Mouse (Mus musculus) midbrain, embryonic 14.5 days (tissue): ENCODE measurements at regions not wholly inside any gene's neighbourhood (a gene's known extent, or its start where the extent isn't known, plus 50 kb on each side); places are given as distances from the start of the nearest gene placed in this dataset.

Experiments used
- ATAC-seq: fragments of 200-750 bp; cut with Nextera tagmentation; 2 replicates; pipeline ENCODE4 v1.8.0; 2017; ENCODE audit warnings: moderate number of reproducible peaks, moderate library complexity; ENCODE audit not compliant: low FRiP score, low TSS enrichment
- DNase-seq: peaks from one replicate; pipeline ENCODE4 v3.0.0-alpha.2; 2015
- H3K27ac ChIP-seq: fragments of 300-500 bp; sonication (generic); replicated peaks from 2 replicates; pipeline ENCODE4 v1.5.1; 2014; ENCODE audit warnings: mild to moderate bottlenecking, low read depth, low read length, moderate library complexity
- H3K27me3 ChIP-seq: fragments of 300-500 bp; sonication (generic); 2 replicates; pipeline ENCODE4 v1.6.1; 2014; ENCODE audit warnings: low read length, control low read depth, mixed read lengths; ENCODE audit not compliant: control insufficient read depth, insufficient read depth
- H3K36me3 ChIP-seq: fragments of 300-500 bp; sonication (generic); 2 replicates; pipeline ENCODE4 v1.6.1; 2014; ENCODE audit warnings: low read length, control low read depth; ENCODE audit not compliant: control insufficient read depth, insufficient read depth
- H3K4me1 ChIP-seq: fragments of 300-500 bp; sonication (generic); 2 replicates; pipeline ENCODE4 v1.6.1; 2014; ENCODE audit warnings: mild to moderate bottlenecking, antibody characterized with exemption, low read length, control low read depth; ENCODE audit not compliant: control insufficient read depth, insufficient read depth
- H3K4me2 ChIP-seq: fragments of 300-500 bp; sonication (generic); 2 replicates; pipeline ENCODE4 v1.6.1; 2014; ENCODE audit warnings: mild to moderate bottlenecking, low read length, moderate library complexity
- H3K4me3 ChIP-seq: fragments of 300-500 bp; sonication (generic); replicated peaks from 2 replicates; pipeline ENCODE4 v1.5.1; 2014; ENCODE audit warnings: low read depth, low read length
- H3K9ac ChIP-seq: fragments of 300-500 bp; sonication (generic); replicated peaks from 2 replicates; pipeline ENCODE4 v1.6.1; 2014; ENCODE audit warnings: mild to moderate bottlenecking, low read length, moderate library complexity
- H3K9me3 ChIP-seq: fragments of 300-500 bp; sonication (generic); 2 replicates; pipeline ENCODE4 v1.6.1; 2016; ENCODE audit warnings: low read length, control low read depth, mixed read lengths; ENCODE audit not compliant: control insufficient read depth
- WGBS: fragments of 180-500 bp; shearing (Covaris S2); extraction: QIAGEN DNeasy Blood & Tissue Kit; methylation state at CpG from one replicate; pipeline ENCODE4 v1.1.7; 2014; 5-methylcytosine and 5-hydroxymethylcytosine counted together

DNA sequence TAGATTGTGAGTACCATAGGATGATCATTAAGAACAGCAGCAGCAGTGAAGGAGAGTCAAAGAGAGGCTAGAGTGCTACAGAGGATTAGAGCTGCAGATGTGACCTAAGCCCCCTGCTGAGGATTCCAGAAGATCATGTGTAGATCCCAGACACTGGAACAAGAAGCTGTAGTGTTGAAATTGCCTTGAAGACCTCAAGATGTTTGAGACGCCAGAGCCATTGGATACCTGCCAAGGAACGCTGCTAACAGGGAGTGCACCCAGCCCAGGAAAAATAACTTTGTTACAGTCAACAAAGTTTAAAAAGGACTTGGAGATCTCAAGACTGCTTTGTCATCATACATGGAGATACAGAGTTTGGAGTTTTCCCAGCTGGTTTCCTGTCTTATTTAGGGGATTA, 955.0 kb upstream of the Pcdh10 start:
- no peak overlapping the region for H3K4me2 ChIP-seq

DNA sequence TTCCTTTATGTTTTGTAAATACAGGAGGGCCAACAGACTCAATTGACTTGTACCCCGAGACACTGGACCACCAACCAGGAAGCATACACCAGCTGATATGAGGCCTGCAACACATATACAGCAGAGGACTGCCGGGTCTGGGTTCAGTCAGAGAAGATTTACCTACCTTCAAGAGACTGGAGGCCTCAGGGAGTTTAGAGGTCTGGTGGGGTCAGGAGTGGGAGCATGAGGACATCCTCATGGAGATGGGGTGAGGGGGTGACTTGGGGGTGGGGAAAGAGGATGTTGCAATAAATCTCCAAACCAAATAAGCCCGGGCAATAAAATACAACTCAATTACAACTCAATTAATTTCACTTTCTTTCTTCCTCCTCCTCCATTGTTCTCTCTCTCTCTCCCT, 910.1 kb upstream of the Pcdh10 start:
- Histone ChIP-seq H3K27me3 (no peaks in the 10 kb centered on the region), H3K4me2 (no peak overlapping the region), H3K4me3 (no peak overlapping the region), H3K36me3 (no peaks in the 10 kb centered on the region), H3K9me3 (no peaks in the 10 kb centered on the region), H3K27ac (no peak overlapping the region), H3K4me1 (no peaks in the 10 kb centered on the region), H3K9ac (no peak overlapping the region)
- DNase-seq (no peak), ATAC-seq (no peak)
- 87% methylated on average over 3 of the region's 3 CpGs for WGBS

More for the DNA sequence above, 955.0 kb upstream of the Pcdh10 start:
- 81% methylated on average over 2 of the region's 2 CpGs for WGBS
- Histone ChIP-seq H3K27ac (no peak overlapping the region), H3K9ac (no peak overlapping the region), H3K36me3 (no peaks in the 10 kb centered on the region), H3K27me3 (no peaks in the 10 kb centered on the region), H3K9me3 (no peaks in the 10 kb centered on the region), H3K4me3 (no peak overlapping the region), H3K4me1 (no peaks in the 10 kb centered on the region)
- no peak for ATAC-seq
- DNase-seq = peak; percentile 2
